Mouse (Mus musculus): ENCODE measurements around the gene Csf3r.

GRCm38 (mm10) chr4:126024303-126024900 is at the start of gene Csf3r:
- TF ChIP-seq POLR2A (IDR thresholded peaks at IDR 0.05; ENCODE audit: borderline replicate concordance, extremely low read depth, low read depth, low read length) (no peak), CTCF (IDR thresholded peaks at IDR 0.05; ENCODE audit: insufficient read depth, low read length) (no peak)

All from lung, adult 2 months (tissue).